Mouse (Mus musculus): ENCODE measurements at regions not wholly inside any gene's neighbourhood (a gene's known extent, or its start where the extent isn't known, plus 50 kb on each side); places are given as distances from the start of the nearest gene placed in this dataset.

- TF ChIP-seq ZNF384 (IDR thresholded peaks at IDR 0.05; ENCODE audit: low read depth, low read length) (no peak), CHD2 (IDR thresholded peaks at IDR 0.05; ENCODE audit: low read depth, low read length) (no peak), HCFC1 (IDR thresholded peaks at IDR 0.05; ENCODE audit: borderline replicate concordance, insufficient read depth, low read length) (no peak)
Measured at GRCm38 (mm10) chr1:104619805-104620375, 148.4 kb upstream of the Cdh20 start.

Data from ES-E14 (cell line).